Mouse (Mus musculus) naive thymus-derived CD4-positive, alpha-beta T cell, adult 2 months (primary cell): Measurements from ENCODE around the gene 4933424G06Rik.

ENCODE experiments used
- DNase-seq: peaks from one replicate; pipeline ENCODE4 v3.0.0-alpha.2; 2011; ENCODE audit warnings: low read depth

The 4933424G06Rik gene

GRCm38 (mm10) chr1:36709055-36709853 lies 695 bp upstream of the 4933424G06Rik start:
- peak; percentile 78 for DNase-seq

- no peak for DNase-seq
Measured at GRCm38 (mm10) chr1:36711104-36711503, 1.2 kb downstream of the 4933424G06Rik start.

- DNase-seq = no peak
Measured at GRCm38 (mm10) chr1:36714311-36714710, 4.4 kb downstream of the 4933424G06Rik start, which contains the start of gene Actr1b. TSS of gene Actr1b (minus strand) at chr1:36714422.

GRCm38 (mm10) chr1:36718786-36719185 lies 8.8 kb downstream of the 4933424G06Rik start:
- DNase-seq = no peak

- peak; percentile 75 for DNase-seq
Measured at GRCm38 (mm10) chr1:36723146-36724056, 13.5 kb downstream of the 4933424G06Rik start.

GRCm38 (mm10) chr1:36724057-36724431 lies 14.1 kb downstream of the 4933424G06Rik start:
- no peak for DNase-seq

GRCm38 (mm10) chr1:36737300-36737699 lies 27.4 kb downstream of the 4933424G06Rik start:
- peak; percentile 94 for DNase-seq

GRCm38 (mm10) chr1:36739231-36739630 lies 29.3 kb downstream of the 4933424G06Rik start:
- DNase-seq = no peak

GRCm38 (mm10) chr1:36743046-36743445 lies 33.1 kb downstream of the 4933424G06Rik start:
- no peak for DNase-seq

GRCm38 (mm10) chr1:36744268-36744944 lies 34.5 kb downstream of the 4933424G06Rik start:
- DNase-seq = peak; percentile 93

GRCm38 (mm10) chr1:36745661-36746060 lies 35.7 kb downstream of the 4933424G06Rik start:
- no peak for DNase-seq

- peak; percentile 64 for DNase-seq
Measured at GRCm38 (mm10) chr1:36746452-36746851, 36.5 kb downstream of the 4933424G06Rik start.

GRCm38 (mm10) chr1:36753932-36754675 lies 44.2 kb downstream of the 4933424G06Rik start:
- no peak for DNase-seq

GRCm38 (mm10) chr1:36758553-36758952 lies 48.6 kb downstream of the 4933424G06Rik start:
- no peak for DNase-seq

- no peak for DNase-seq
Measured at GRCm38 (mm10) chr1:36759076-36759475, 49.1 kb downstream of the 4933424G06Rik start.

GRCm38 (mm10) chr1:36760401-36760800 lies 50.5 kb downstream of the 4933424G06Rik start:
- DNase-seq = peak; percentile 59

- no peak for DNase-seq
Measured at GRCm38 (mm10) chr1:36761061-36761460, 51.1 kb downstream of the 4933424G06Rik start.

GRCm38 (mm10) chr1:36761568-36761967 lies 51.6 kb downstream of the 4933424G06Rik start, which contains the start of gene Zap70:
TSS of gene Zap70 (plus strand) at chr1:36761798.
- peak; percentile 93 for DNase-seq

- DNase-seq = peak; percentile 85
Measured at GRCm38 (mm10) chr1:36766431-36767205, 56.7 kb downstream of the 4933424G06Rik start.

- DNase-seq = peak; percentile 73
Measured at GRCm38 (mm10) chr1:36767321-36767720, 57.4 kb downstream of the 4933424G06Rik start.
